Mouse (Mus musculus) hematopoietic stem cell, adult 5-6 weeks (primary cell): ENCODE measurements around the gene Ccser1. TPM values are rescaled to one million over a fixed set of nuclear protein-coding genes. Genes with fewer than 3 reads are reported as not detected.
A peak's percentile ranks its signal among the peaks of the same experiment; 100 is the strongest.

Source experiments
- ATAC-seq, 2 experiments: fragments of 125-278 bp in 1 of 2; replicated peaks in 1 of 2; 2 replicates each; pipeline ENCODE4 v1.8.0; 2016 to 2017; ENCODE audit warnings: inconsistent platforms in 2 of 2, mild to moderate bottlenecking in 2 of 2, moderate number of reproducible peaks in 2 of 2, low read depth in 1 of 2, moderate TSS enrichment in 1 of 2; ENCODE audit not compliant: low FRiP score in 2 of 2, poor library complexity in 2 of 2, severe bottlenecking in 2 of 2, insufficient read depth in 1 of 2, low TSS enrichment in 1 of 2
- total RNA-seq: library from RNA; stranded (forward); fragments of 172-1452, 232-1000 nt; gene quantifications from 2 replicates; pipeline ENCODE4 v1.2.3, GENCODE M21; 2017

The Ccser1 gene
- total RNA-seq, 1 experiment from 2014 or later, result 14.8 TPM

DNA sequence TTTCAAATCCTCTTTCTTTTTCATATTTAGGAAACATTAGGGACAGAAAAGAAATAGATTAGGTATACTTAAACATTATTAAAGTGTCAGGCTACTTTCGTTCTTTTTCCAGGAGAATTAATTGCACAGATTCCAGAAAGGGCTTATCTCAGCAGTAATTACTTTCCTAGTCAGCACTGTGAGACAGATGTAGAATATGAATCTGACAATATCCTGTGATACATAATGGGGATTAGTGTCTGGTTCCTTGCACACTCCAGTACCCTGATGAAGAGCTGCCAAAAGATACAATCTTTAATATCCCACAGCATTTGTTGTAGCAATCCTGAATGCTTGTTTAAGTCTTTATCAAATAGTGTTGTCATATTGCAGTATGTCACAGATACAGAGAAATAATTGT, 548.9 kb downstream of the Ccser1 start:
- ATAC-seq, result no peak

DNA sequence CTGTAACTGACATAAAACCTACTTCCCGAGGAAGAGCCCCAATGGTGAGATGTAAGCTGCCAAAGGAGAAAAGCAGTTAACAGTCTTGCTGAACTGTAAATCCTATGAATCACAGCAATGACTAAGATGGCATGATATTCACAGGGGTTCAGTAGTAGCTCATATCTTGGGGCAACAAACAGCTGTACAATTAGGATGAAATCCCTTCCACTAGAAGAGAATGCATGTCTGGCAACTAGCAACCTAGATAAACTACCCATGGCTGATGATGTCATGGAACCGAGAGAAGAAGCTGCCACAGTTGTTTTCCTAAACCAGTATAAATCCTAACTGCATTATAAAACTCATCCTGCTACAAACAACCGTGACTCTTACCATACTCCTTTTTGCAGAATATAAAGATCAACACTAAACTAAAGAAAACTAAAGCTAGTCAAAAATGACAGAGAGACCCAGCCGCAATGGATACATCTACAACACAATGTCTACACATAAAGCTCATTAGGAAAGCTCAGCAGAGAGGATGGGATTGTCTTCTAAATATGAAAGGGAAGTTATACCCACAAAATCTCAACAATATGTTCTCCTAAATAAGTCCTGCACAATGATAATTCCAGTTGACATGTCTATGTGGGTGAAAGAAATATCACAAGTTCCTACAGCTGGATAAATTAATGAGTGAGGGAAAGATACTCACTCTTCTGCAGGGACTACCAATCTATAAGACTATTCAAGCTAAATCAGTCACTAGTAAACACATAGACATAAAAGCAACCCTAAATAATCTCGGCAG, 550.2 kb downstream of the Ccser1 start:
- no peak for ATAC-seq

DNA sequence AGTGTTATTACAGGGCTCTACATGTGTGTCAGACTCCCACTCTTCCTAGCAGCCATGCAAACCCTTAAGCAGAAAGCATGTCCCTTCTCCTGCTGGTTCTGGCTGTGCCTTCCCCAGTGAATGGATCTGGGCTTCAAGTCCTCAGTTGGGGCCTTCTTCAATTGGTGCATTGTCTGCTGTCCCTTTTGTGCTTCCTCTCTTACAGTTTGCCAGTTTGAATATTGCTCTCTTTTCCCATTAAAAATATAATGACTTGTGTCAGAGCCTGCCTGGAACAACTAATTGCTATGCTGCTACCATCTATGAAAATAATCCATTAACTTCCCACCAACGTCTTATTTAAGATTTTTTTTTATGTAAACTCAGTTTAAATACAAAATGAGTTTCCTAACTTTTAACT, 566.2 kb downstream of the Ccser1 start:
- ATAC-seq, result no peak

DNA sequence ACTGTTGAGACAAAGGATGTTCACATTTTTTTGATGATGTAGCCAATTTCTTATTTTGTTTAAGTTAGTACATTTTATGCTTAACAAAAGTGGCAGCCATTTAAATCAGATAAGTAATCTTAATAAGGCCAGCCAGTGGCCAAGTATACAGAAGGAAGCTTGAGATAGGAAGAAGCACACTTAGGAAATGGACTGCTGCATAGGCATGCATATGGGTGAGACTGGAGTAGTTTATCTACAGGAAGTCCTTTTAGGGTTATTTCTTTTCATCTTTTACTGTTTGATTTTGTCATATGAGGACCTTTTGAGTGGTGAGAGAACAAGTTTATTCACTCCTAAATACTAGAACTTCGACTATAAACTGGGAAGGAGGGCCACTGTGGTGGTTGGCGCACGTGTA, 582.0 kb downstream of the Ccser1 start:
- ATAC-seq, result no peak

DNA sequence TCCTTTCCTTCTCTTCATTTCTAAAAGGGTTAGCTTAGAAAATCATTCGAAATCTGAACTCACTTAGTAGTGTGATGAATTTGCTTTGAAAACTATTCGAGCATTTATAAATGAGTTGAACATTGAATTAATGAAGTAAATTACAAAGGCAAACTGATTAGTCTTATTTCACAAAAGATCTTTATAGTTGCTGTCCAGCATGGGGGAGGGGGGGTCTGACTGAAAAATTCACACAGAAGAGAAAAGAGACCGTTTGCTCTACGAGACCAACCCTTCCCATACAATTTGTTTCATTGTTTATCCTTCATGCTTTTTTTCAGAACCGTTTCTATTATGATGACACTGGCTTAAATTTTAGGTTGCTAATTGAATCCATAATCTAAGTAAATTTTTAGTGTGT, 583.3 kb downstream of the Ccser1 start:
- ATAC-seq, result no peak

DNA sequence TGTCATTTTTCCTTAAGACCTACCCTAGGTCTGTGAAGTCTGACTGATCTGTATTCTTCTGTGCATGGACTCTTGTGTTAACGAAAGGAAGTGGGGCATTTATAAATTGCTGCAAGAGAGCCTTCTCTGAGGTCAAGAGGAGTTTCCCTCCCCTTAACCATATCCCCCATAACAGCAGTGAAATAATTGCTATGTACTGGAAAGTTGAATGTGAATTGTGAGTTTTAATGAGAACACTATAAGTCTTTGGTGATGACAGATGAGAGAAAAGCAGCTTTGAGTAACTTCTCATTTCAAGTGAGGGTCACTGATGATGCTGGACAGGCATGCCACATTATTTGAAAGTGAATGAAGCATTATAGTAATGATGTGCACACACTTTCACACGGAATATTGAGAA, 585.7 kb downstream of the Ccser1 start:
- no peak for ATAC-seq

DNA sequence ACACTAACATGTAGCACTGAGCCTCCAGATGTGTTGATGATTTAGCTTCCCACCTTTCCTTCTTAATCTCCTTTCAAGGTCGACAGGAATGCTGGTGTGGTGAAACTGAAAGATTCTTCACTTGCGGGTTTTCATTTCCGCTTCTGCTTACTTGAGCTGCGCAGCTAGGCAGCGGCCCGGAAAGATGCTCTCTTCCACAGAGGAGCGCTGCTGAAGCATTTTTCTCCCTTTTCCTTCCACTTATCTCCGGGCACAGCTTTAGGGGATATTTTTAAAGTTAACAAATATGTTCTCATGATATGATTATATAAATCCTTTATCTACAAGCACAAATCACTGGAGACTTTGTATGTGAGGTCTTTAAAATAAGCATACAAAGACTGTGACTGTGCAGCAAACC, 587.0 kb downstream of the Ccser1 start:
- ATAC-seq, result no peak

DNA sequence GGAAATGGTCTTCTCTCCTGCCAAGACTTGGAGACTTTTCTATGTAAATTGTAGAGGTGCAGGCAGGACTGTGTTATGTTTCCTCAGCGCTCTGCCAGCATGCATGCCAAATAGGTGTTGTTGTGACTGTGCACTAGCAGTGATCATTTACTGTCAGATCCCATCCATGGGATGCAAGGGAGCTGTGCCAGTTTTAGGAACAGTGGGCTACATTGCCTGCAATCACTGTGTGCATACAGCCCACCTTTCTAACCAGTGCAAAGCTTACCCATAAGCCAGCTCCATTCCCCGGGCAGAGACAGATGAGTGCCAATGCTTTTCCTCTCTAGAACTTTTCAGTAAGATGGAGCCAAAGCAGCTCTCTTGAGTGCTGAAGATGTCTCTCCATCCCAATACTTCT, 606.6 kb downstream of the Ccser1 start:
- no peak for ATAC-seq

DNA sequence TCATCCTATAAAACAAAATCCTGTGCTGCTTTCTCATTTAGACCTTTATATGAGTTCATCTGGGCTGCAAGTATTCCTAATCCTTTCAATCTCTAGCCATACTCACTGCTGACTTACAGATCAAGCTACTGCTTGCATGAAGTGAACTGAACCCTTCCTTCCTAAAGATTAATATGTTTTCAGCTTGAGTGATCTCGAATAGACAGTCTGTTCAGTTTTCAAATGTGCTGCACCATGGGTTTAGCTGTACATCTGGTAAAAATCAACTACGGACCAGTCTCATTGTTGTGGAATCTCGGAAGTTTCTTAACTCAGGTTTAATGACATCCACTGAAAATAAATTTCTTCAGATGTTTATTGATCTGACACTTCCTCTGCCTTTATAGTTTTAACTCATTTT, 620.8 kb downstream of the Ccser1 start:
- ATAC-seq, result no peak

DNA sequence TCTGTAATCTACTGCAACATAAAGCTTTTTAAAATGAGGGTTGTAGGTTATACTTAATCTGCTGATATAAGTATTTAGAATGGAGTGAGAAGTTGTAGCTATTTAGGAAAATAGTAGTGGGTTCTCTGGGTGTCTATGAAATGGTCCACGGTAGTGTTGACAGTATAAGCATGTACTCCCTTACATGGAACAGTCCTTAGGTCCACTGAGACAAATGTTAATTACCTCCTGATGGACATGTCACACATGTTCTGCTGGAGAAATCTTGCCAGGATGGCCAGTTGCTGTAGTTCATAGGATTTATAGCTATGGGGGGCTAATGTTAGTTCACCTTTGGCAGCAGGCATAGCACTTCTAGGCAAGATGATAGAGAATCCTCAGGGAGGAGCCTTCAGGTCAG, 625.4 kb downstream of the Ccser1 start:
- no peak for ATAC-seq

DNA sequence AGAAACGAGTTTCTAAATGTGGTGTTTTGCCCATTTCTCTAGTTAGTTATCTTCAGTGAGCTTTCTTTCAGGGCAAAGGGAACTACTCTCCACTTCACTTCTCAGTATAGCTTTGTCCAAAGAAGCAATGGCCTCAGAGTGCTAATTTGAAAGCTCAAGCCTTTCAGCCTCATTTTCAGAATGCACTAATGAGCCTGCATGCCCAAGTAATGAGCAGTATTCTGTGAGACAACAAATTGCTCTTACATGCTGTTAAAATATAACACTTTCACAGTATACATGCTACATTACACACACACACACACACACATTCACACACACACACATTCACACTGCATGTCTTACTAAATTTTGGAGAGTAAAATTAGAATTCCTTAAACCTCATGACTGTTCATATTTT, 637.6 kb downstream of the Ccser1 start:
- ATAC-seq, result no peak

DNA sequence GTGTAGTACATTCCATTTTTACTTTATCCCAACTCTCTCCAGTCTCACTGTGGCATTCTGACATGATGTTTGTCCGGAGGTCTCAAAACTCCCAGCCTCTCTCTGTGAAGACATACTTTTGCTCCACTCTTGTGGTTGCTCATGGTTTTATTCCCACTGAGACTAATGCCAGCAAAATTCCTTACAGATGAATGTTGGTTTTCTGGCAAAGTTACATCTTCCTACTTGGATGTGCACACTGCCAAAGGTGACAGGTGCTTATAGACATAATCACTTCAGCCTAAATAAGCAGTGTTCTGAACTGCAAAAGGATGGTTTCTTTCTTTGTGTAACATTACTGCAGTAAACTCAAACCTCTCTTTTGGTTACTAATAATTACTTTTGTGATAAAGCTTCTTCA, 696.2 kb downstream of the Ccser1 start:
- no peak for ATAC-seq

DNA sequence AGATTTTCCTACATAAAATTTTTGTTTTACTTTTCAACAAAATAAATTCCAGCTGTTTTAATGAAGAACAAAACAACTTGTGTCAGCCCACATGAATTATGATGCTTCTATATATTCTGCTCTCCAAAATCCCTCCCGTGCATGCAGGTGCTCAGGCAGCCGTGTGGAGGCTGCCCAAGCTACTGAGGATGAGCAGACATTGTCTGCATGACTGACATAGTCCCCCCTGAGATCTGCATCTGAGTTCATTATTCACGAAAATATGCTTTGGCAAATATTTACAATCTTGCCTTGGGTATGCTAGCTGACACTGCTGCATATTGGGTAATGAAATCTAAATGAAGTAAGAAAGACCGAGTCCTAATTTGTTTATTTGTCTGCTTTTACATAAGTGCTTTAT, 718.1 kb downstream of the Ccser1 start:
- no peak for ATAC-seq

DNA sequence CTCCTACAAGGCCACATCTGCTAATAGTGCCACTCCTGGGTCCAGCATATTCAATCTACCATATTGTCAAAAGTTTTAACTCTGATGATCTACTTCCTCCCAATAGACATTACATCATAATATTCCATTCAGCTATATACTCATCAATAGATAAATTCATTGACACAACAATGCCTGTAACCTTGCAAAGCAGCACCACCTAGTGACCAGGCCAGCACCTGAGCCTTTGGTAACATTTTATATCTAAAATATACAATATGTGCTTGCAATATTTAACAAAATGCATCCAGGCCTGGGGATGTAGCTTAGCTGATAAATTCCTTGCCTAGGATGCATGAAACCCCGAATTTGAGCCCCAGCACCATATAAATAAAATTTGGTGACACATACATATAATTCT, 722.6 kb downstream of the Ccser1 start:
- peak in 1 of 2 experiments; percentile 46; a peak in 2 of 4 replicates for ATAC-seq

DNA sequence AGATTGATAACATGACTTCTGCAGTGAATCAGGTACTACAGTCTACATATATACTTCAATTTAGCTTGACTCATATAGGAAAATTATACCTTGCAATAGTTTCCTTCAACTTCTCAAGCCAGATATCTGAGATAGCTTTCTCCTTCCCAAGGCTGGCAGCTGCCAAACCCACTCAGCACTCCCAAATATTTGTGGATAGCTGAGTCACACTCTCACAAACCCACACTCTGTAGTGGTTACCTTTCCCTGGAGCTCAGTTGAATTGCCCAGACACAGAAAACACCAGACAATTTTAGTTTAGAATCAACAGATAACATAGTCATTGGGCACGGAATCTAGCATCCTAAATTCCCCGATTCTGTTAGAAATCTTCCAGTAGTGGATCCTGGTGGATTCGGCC, 732.8 kb downstream of the Ccser1 start:
- no peak for ATAC-seq

DNA sequence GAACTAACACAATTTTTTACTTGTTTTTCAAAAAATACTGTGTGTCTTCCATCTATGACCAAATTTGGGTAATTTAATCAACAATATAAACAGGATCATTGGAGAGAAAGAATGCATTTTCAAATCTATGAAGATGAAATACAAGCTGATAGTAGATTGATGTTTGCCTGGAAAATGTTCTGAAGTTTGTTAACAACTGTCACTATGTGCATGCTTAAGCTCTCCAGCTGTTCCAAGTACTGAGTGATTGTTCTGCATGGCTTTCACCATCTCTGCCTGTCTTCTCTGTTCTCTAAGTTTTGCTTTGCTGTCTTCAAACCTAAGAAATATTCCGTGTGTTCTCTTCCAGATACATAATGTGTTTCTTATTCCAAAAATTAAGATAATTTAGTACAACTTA, 751.5 kb downstream of the Ccser1 start:
- ATAC-seq, result no peak

DNA sequence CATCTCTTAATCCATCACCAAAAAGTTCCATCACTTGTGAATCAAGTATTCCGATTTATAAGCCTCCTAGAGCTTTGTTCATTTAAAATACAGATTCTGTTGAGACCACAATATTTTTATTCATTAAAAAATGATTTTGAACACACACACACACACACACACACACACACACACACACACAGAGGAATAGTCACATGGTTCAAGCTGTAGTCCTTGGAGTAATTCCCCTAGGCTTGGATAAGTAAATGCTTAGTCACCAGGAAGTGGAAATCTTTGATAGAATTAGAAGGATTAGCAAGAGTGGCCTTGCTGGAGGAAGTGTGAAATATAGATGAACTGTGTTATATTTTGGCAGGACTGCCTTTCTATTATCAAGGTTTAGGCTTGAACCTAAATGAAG, 756.5 kb downstream of the Ccser1 start:
- ATAC-seq, result no peak

DNA sequence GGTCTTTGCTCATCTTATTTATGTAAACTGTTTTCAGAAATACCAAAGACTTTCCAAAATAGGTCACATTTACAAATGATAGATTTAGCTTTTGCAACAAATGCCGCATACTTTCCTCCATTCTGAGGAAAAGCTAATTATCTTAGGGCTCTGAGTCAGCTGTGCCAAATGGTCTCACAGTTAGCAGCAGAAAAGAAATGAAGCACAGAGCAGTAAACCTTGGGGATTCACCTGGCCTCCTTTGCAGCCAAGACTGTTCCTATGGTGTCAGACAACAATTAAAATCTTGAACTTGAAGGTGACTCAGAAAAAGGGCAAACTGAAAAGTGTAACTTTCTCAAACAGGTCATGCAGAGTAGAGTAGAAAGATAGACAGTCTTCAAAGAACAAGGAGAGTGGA, 759.1 kb downstream of the Ccser1 start:
- no peak for ATAC-seq

DNA sequence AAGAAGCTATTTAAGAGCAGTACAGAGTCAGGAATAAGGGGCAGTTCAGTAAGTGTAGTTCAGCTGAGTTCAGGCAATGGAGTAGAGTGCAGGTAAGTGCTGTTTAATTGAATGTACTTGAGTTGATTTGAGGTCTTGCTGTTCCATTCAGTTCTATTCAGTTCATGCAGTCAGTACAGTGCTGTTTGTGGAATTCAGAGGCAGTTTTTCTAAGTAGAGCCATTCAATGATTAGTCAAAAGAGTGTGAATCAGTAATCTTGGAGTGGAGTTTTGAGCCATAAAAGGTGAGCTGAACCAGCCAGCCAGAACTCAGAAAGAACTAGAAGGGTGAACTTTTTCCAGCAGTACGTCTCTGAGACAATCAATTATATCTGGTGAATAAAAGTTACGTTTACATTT, 773.6 kb downstream of the Ccser1 start:
- no peak for ATAC-seq
